Mouse (Mus musculus) olfactory bulb, adult 2 months (tissue): ENCODE data around the gene Fez2.

Source experiments
- CTCF ChIP-seq: fragments of 200-500 bp; IDR thresholded peaks from 2 replicates; pipeline ENCODE4 v1.5.1; 2012; ENCODE audit warnings: low read depth, mild to moderate bottlenecking, low read length, moderate library complexity; ENCODE audit not compliant: insufficient read depth
- POLR2A ChIP-seq: fragments of 200-500 bp; IDR thresholded peaks from 2 replicates; pipeline ENCODE4 v1.6.1; 2012; ENCODE audit warnings: mild to moderate bottlenecking, low read depth, low read length, moderate library complexity; ENCODE audit not compliant: insufficient read depth

- TF ChIP-seq CTCF (no peak), POLR2A (no peak)
Measured at GRCm38 (mm10) chr17:78454189-78454977, 36.4 kb upstream of the Fez2 start.
